Mouse (Mus musculus) erythroblast, embryonic 14.5 days (primary cell): ENCODE results near the gene Itk.

Experiments used
- GATA1 ChIP-seq: IDR thresholded peaks from 2 replicates; pipeline ENCODE4 v1.6.1; 2012; ENCODE audit warnings: low read length, inconsistent platforms, mixed read lengths
- TAL1 ChIP-seq: IDR thresholded peaks from 3 replicates; pipeline ENCODE4 v1.6.1; 2012; ENCODE audit warnings: low read length, inconsistent platforms, mixed read lengths

- no peak for TF ChIP-seq GATA1
- no peak for TF ChIP-seq TAL1
Measured at GRCm38 (mm10) chr11:46275302-46275701, 114.0 kb downstream of the Itk start.
